Mouse (Mus musculus) adrenal gland, adult 10 weeks (tissue): ENCODE results near the gene Ociad1. TPM values are rescaled to one million over a fixed set of nuclear protein-coding genes. Genes with fewer than 3 reads are reported as not detected.

Experiments used
- polyA plus RNA-seq: library from polyadenylated mRNA; stranded (reverse); fragments of 350-450 nt; fragmentation: Illumina TruSeq; extraction: RNeasy Lipid Tissue Mini Kit (QIAGEN cat#74804); gene quantifications from one replicate; pipeline ENCODE4 v1.2.3, GENCODE M21; 2014; ENCODE audit warnings: low read depth, low replicate concordance

Gene Ociad1
- polyA plus RNA-seq, result 775 TPM

DNA sequence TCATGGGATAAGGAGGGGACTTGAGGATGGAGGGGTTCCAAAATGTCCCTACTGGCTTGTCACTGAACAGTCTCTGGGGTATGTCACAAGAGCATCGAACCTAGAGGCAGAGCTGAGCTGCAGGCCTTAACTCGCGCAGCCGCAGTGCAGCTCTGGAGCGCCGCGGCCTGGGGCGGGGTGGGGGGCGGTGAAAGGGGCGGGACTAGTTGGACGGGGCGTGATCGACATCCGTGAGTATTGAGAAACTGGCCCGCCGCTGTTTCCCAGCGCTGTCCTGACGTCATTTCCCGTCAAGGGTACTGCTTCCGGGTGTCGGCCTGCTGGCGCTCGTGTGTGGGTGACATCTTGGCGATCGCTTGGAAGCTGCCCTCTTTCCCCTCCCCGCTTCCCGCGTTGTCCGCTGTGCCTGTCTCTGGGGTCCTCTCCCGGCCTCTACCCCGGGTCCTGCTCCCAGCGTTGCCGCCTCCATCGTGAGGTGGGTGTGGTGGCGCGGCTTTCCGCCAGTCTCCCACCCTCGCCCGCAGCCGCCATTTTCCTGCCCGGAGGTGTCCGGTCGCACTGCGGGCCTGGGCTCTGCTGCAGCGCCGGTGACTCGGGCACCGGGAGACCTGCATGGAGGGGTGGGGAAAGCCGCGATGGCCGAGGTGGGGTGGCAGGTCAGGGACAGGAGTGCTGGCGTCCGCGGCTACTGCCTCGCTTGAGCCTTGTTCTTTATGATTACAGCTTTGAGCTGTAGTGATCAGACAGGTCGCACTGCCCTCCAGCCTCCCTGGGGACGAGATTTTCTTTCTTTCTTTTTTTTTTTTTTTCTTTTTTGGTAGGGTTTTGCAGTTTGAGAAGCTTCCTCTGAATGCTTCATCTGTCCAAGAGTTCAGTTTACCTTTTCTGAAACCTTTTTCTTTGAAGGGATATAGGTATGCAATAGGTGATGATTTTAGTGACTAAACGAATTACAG is at the start of gene Ociad1:
Gene Ociad1 (plus strand): TSS at position 283 of the 956 bp plus-strand sequence.

GRCm38 (mm10) chr5:73256352-73257065 is 36.1 kb upstream of the Ociad1 start, which contains the start of gene Fryl:
TSS of gene Fryl (minus strand) at chr5:73256619.

DNA sequence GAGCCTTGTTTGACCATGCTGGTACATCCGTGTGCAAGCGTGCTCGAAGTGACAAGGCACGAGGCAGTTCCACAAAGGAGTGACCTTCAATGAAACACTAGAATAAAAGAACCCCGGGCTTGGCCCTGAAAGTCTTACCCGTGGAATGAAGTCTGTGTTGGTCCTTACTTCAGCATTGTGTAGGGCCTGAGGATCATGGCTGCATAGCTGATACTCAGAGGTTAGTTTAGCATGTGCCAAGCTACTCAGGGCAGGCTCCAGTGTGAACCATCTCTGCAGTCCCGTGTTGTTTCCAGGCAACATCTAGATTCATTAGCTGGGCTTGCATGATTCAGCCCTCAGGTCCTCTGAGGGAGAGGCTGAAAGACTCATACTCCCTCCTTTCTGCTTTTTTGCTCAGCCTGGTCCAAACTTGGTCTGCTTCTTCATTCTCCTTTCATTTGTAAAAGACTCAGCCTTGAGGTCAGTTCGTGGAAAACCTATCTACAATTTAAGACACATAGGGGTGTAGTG is 48.2 kb downstream of the Ociad1 start, which contains the start of gene Ociad2:
Gene Ociad2 (minus strand): TSS at position 306 of the 513 bp plus-strand sequence.

Other genes starting within 250 kb of the Ociad1 start
- 60.6 TPM for gene Fryl, start 36.2 kb upstream of the Ociad1 start, polyA plus RNA-seq
- gene Ociad2, start 48.2 kb downstream of the Ociad1 start, polyA plus RNA-seq, result 39.1 TPM
- not detected for gene Cwh43, start 113.3 kb downstream of the Ociad1 start, polyA plus RNA-seq
- 85.7 TPM for gene Dcun1d4, start 188.2 kb downstream of the Ociad1 start, polyA plus RNA-seq